Mouse (Mus musculus) T-helper 17 cell (primary cell): ENCODE measurements around the gene Synj1.

Experiments
- in situ Hi-C, 2 experiments: fragments of 300-600 bp; cut with MboI, MseI; formaldehyde crosslinking; loops; 1 replicate in 1 of 2; 2 replicates in 1 of 2; pipeline ENCODE4 v1.15.1; 2025; ENCODE audit warnings: high pct_unique_total_duplicates in 2 of 2

Gene Synj1

GRCm38 (mm10) chr16:91011021-91011683 is at the start of gene Synj1:
Gene Synj1 (minus strand): TSS chr16:91011308.
- in situ Hi-C loops = loop anchor here (5.0 to 10.0 kb wide), 3 partner anchors 61 to 534 kb away; partner anchors contain the start of genes Cfap298 (in 1 of the 2) and Ifngr2 (in 1 of the 2)

GRCm38 (mm10) chr16:91057741-91058140 is 46.6 kb upstream of the Synj1 start:
- in situ Hi-C loops = no loop called here

DNA sequence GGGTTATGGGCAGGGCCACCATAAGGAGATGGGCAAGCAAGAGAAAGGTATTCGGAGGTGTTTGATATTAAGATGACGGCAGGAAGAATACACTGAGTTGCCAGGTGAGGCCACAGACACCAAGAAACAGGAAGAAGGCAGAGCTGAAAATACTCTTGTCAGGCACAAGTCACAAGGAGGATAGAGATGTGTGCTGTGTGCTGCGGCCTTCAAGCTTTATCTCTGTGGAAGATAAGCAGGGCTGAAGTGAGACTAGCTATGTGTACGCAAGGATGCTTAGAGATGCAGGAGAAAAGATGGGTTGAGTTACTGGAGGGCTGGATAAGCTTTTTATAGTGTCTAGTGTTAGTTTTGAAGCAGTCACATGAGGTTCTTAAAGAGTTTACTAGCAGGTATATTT is 46.2 kb upstream of the Synj1 start:
- in situ Hi-C loops = no loop called here

GRCm38 (mm10) chr16:91056043-91056821 is 45.1 kb upstream of the Synj1 start:
- in situ Hi-C loops = no loop called here

DNA sequence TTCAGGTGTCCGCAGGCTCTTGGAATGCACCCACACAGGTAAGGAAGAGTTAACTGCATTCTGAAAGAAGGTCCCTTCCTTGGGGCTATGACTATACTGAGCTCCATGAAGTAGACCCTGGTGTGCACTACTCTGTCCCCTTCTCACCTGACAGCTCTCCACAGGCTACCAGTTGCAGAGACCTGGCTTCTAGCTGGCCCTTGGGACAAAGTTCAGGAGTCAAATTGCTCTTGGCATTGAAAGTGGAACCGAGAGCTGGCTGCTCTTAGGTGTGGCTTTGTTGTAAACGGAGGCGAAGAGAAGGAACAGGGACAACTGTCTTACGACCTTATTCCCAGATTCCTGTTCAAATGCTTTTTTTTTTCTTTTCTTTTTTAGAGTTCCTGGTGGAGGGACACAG is 44.0 kb upstream of the Synj1 start:
- in situ Hi-C loops = no loop called here

DNA sequence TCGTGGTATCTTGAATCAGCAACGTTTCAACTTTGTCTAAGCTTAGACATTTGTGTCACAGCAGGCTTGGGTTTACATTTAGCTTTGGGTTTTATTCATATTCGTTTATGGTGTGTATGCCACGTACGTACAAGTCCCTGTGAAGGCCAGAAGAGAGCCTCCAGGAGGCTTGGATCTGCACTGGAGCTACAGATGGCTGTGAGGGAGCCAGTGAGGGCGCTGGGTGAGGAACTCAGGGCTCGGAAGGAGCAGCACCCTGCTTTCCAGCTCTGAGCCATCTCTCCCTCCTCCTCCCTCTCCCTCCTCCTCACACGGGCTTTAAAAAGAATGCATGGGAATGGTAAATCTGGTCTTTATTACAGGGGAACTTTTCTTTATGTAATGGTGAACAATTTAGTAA is 42.5 kb upstream of the Synj1 start:
- in situ Hi-C loops = no loop called here

DNA sequence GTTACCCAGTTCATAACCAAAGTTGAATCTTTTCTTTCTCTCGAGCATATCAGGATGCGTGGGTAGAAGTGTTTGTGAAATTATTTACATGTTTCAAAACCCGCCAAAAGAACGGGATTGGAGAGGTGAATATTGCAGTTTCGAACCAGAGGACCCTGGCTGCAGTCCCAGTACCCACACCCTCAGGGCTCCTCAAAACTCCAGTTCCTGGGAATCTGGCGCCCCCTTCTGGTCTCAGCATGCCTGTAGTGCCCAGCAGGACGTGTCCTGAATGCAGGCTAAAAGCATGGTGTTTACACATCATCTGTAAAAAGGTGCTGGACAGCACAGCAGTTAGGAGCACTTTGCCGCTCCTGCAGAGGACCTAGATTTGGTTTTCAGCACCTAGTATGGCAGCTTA is 34.4 kb upstream of the Synj1 start:
- in situ Hi-C loops = loop anchor here in 1 of 2 experiments (10.0 to 25.0 kb wide), 2 partner anchors 609 to 1017 kb away; partner anchors contain the start of genes Gm49711, Mrps6 and Slc5a3

DNA sequence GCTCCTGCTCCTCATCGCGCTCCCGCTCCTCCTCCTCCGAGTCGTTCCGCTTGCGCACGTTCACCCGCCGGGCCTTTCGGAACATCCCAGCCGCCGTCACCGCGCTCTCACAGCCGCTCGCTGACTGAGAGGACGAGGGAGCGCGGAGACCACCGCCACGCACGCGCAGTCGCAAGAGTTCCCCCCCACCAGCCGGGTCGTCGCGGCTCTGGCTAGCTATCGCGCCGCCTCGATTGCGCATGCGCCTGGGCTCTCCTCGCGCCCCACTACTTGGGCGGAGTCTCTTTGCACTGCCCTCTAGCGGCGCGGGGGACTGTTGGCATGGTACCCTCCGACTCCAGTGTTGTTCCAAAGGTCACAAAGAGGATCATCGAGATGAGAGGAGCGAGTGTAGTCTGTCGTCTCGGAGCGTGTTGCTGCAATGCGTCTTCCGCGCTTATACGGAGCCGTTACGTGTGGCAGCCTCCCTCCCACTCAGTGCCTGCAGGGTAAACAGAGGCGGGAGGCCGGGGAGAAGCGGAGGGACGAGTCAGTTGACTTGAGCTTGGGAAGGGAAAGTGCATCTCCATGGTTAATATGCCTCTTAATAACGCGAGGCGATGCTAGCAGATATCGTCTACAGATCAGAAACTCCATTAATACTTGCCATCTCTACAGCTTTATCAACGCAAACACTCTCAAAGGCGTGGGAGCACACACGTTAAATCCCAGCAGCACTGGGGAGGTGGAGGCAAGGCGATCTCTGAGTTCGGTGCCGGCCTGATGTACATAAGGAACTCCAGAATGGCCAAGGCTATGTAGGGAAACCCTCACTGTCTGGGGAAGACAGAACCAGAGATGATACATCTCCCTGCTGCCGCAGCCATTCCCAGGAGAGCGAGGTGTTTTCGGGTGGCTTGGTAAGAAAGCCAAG is 33.4 kb upstream of the Synj1 start, which contains the start of gene Paxbp1:
Paxbp1 (minus strand) TSS at position 274 of the 913 bp plus-strand sequence.
- in situ Hi-C loops = loop anchor here in 1 of 2 experiments (5.0 to 25.0 kb wide), 3 partner anchors 33 to 1018 kb away; partner anchors contain the start of genes Gm49711, Mrps6 and Slc5a3

GRCm38 (mm10) chr16:91043461-91044248 is 32.5 kb upstream of the Synj1 start:
- in situ Hi-C loops = loop anchor here in 1 of 2 experiments (5.0 to 25.0 kb wide), 3 partner anchors 34 to 1019 kb away; partner anchors contain the start of genes Gm49711, Mrps6 and Slc5a3

DNA sequence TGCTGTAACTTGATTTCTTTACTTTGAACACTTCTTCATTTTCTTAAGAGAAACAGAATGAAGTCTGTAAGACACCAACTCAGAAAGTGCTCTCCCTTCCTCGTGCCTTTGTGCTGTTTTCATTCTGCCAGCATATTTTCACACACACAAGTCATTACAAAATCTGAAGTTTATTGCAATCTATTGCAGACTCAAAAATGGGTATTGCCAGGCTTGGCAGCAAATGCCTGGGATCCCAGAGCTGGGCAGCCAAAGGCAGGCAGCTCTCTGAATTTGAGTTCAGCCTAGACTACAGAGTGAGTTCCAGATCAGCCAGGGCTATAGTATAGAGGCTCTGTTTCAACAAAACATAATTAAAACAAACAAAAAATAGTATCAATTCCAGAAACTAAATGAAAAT is 31.5 kb upstream of the Synj1 start:
- in situ Hi-C loops = loop anchor here in 1 of 2 experiments (5.0 to 25.0 kb wide), 3 partner anchors 35 to 1020 kb away; partner anchors contain the start of genes Gm49711, Mrps6 and Slc5a3

DNA sequence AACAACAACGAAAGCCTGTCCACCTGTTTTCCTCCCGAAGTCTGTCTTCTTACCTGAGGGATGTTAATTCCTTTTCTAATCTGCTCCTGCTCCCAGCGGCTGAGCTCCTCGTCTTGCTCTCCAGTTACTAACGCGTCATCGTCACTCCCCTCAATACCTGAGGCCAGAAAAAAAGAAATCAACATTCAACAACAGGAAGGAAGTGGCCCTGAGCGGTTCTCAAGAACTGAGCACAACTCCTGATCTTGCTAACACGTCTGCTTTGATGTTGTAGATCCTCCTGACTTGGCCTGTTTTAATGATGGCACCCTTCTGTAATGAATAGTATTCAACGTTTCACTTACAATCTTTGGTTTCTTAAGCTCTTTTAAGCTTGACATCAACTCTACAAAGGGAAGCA is 24.8 kb upstream of the Synj1 start:
- in situ Hi-C loops = loop anchor here (10.0 to 25.0 kb wide), 2 partner anchors 231 to 1026 kb away; partner anchors contain the start of genes Gm49711 (in 1 of the 2), Mrps6 (in 1 of the 2) and Slc5a3 (in 1 of the 2)

DNA sequence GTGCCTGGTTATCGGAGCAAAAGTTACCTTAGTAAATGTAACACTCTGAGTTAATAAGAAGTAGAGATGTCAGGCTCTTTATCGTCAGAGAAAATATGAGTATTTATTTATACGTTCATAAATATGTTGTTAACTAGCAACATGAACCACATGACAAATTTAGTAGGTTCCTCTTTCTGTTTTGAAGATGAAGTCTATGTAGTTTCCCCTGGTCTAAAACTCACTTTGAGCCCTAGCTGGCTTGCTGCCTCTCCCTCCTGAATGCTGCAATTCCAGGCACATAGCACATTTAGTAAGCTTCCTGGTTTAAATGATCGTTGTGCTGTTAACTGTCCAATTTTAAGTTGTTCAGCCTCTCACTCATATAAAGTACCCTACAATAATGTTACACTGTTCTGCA is 19.6 kb upstream of the Synj1 start:
- in situ Hi-C loops = loop anchor here (10.0 to 25.0 kb wide), 2 partner anchors 226 to 1032 kb away; partner anchors contain the start of genes Gm49711 (in 1 of the 2), Mrps6 (in 1 of the 2) and Slc5a3 (in 1 of the 2)

- in situ Hi-C loops = loop anchor here (10.0 to 25.0 kb wide), 3 partner anchors 225 to 1032 kb away; partner anchors contain the start of genes Gm49711 (in 1 of the 2), Mrps6 (in 1 of the 2) and Slc5a3 (in 1 of the 2)
These were observed 18.8 kb upstream of the Synj1 start for GRCm38 (mm10) chr16:91029901-91030300.

DNA sequence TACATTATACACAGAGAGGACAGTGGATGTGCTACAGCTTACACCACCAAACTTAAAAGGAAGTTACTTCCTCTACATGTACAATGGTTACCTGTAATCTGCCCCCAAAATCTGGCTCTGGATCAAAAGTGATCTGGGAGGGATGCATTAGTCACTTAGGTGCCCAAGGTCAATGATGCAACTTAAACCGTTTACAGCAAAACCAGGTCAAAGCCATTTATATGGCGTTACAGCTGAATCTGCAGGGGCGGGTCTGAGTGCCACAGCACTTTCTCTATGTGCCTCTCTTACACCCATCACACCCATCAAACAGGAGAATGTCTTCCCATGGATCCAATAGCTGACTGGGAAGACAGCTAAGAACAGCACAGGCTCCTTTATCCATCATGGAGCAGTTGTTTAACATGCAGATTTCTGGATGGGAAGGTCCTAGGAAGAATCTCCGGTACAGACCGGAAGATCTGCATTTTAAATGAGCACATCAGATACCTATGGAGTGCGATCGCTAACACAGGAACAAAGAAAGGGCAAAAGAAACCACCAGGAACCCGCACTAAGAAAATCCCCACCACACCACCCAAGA is 18.1 kb upstream of the Synj1 start:
- in situ Hi-C loops = loop anchor here (10.0 to 25.0 kb wide), 2 partner anchors 606 to 1033 kb away; partner anchors contain the start of genes Gm49711 (in 1 of the 2), Mrps6 (in 1 of the 2) and Slc5a3 (in 1 of the 2)

DNA sequence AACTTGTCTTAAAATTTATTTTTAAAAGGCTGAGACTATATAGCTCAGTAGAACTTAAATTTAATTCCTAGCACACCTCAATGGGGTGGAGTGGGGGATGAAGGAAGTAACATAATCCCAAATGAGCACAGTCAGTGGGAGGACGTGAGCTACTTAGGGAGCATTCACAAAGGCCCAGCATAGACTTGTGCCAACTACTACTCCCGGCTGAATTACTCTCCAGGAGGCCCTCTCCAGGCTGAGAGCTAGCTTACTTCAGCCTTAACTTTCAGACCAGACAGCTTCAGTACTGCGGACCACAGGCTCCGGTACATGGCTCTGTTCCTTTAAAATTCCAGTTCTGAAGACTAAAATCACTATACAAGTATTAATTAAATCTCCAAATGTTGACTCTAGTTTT is 15.2 kb upstream of the Synj1 start:
- in situ Hi-C loops = loop anchor here (10.0 to 25.0 kb wide), 2 partner anchors 609 to 1036 kb away; partner anchors contain the start of genes Gm49711 (in 1 of the 2), Mrps6 (in 1 of the 2) and Slc5a3 (in 1 of the 2)

- in situ Hi-C loops = loop anchor here in 1 of 2 experiments (10.0 kb wide), 1 partner anchor 611 kb away; no protein-coding TSS in a partner anchor
These were observed 12.3 kb upstream of the Synj1 start for GRCm38 (mm10) chr16:91023384-91023783.

- in situ Hi-C loops = loop anchor here in 1 of 2 experiments (10.0 kb wide), 1 partner anchor 614 kb away; no protein-coding TSS in a partner anchor
These were observed 9.9 kb upstream of the Synj1 start for GRCm38 (mm10) chr16:91020842-91021483.

DNA sequence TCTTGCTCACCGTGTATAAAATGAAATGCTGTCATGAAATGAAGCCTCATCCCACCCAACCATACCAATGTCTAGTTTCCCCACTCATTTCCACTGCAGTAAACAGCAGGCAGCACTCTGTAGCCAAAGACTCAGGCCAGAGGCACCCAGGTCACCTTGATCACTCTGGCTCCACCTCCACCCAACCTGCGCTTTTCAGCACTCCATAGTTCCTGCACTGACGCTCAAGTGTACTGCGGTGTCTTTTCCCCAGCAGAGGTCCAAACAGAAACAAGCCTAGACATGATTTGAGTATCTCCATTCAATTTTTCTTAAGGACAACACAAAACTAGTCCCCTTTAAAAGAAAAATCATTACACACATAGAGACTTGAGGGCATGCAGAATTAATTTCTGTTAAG is 8.4 kb upstream of the Synj1 start:
- in situ Hi-C loops = loop anchor here in 1 of 2 experiments (5.0 to 10.0 kb wide), 2 partner anchors 525 to 653 kb away; partner anchors contain the start of gene Ifngr2
